Mouse (Mus musculus): ENCODE measurements around the gene Tuba3a. TPM values are rescaled to one million over a fixed set of nuclear protein-coding genes. Genes with fewer than 3 reads are reported as not detected.

Tuba3a gene
- not detected for total RNA-seq (2021)
- long read RNA-seq, experiment 1, result 0 reads
- long read RNA-seq, experiment 2, result 0 reads

DNA sequence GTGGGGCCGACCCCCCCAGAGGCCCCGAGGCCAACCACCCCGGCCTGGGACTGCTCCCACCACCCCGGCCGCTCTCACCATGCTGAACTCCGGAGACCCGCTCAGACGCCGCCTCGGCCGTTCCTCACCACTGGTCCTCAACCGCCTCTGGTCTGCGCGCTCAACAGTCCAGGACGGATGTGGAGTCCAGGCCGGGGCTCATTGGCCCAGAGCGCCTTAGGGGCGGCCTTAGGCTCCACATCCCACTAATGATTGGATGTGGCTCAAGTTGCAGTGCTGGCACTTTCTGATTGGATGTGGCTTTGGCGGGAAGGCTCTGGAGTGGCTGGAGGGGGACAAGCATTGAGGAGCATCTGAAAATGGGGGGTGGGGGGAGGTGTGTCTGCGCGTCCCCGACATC is at the start of gene Tuba3a:
TSS of gene Tuba3a (minus strand) at position 153 of the 400 bp plus-strand sequence.
- no peak for DNase-seq

DNA sequence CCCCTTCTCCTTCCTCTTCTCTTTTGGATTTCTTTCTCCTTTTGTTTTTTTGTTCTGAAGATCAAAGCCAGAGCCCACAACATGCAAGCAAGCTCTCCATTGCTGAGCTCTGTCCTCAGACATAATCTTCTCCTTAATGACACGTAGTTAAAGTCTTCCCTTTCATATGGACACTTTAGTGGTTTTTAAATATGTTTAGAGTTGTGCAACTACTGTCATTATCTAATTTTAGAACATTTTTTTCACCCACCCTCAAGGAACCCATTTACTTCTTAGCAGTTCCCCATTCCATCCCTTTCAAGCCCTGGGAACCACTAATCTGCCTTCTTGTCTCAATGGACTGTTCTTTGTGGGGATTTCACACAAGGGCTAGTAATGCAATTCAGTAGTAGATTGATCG is 48.5 kb upstream of the Tuba3a start:
- DNase-seq, result no peak

DNA sequence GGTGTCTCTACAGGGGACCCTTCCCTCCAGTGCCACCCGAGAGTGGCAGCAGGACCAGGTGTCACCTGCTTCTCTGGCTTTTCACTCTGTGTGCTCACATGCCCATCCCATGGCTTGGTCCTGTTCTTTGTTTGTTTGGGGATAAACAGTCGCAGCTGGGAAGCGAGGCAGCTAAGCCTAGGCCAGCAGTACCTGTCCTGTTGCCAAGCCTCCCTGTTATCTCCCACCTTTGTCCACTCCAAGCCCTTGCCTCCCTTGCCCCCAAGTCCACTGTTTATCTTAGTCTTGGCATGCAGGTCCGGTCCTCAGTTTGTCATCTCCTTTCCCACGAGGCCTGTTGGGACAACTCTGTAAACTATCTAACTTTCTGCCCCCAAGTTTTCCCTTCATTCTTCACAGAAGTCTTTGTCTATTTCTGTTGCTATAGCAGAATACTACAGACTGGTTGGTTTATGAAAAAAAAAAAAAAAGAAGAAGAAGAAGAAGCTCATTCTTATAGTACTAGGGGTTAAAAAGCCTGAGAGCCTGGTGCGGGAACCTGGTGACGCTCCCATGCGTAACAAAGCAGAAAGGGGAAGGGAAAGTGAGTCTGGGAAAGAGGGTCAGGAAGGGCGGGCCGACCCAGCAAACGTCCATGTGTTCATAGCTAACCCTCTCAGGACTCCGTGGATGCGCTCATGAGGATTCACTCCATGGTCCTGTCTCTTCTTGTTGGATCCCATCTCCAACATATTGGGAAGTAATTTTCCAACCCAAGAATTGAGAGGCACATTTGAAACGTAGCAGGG is 47.5 kb upstream of the Tuba3a start:
- no peak for DNase-seq

DNA sequence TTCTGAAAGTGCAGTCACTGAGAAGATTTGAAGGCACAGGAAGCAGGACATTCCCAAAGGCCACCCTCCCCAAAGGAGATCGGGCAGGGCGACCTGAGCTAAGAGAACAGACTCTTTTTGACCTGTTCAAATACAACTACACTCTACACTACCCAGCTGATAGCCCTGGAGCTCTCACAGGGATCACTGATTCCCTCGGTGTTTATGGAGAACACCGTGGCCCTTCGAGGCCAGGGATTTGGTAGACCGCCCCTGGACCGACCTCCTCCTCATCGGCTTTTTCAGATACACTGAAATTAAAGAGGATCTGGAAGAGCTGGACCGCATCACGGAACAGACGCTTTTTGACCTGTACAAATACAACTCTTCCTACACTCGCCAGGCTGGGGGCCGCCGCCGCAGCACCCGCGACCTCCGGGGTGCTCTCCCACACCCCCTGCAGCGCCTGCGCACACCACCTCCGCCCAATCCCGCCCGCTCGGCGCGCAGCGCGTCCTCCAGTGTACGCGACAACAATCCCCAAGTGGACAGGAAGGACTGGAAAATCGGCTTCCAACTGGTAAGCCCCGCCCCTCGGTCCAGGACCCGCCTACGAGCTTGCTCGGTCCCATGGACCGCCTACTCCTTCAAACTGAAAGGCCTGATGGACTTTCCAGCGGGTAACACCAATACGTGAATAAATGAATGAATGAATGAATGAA is 44.9 kb upstream of the Tuba3a start:
- DNase-seq, result peak; percentile 97 to 98

DNA sequence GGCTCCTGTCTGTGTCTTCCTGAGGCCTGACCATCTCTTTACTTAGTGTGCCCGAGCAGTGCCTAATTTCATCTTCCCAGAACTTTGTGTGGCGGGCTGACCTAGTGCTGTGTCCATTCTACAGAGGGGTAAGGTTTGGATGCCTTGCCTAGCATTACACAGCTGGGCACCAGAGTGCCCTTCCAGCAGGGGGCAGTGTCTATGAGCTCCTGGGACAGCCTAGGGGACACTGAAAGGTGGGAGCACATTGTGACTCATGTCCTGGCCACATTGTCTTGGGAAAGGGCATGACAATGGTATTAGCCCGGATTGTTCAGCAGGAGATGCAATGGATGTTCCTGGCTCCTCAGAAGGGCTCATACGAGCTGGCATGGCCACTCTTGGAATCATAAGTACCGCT is 42.4 kb upstream of the Tuba3a start:
- DNase-seq, result peak; percentile 75 to 79

DNA sequence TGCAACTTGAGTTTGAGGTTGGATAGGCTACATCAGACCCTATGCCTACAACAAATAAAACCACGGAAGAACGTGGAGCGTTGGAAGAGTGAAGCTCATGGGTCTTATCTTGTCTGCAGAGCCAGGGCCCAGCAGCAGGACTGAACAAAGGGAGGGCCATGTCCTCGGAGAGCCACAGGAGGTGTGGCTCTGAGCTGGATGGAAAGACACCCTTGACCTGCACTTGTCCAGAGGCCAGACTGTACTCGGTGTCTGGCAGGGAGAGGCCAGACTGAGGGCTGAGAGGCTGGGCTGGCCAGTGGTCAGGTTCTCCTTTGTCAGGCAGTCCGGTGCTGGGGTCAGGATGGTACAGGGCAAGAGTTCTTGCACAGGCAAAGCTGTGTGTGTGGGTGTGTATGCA is 39.5 kb upstream of the Tuba3a start:
- peak; percentile 59 for DNase-seq

DNA sequence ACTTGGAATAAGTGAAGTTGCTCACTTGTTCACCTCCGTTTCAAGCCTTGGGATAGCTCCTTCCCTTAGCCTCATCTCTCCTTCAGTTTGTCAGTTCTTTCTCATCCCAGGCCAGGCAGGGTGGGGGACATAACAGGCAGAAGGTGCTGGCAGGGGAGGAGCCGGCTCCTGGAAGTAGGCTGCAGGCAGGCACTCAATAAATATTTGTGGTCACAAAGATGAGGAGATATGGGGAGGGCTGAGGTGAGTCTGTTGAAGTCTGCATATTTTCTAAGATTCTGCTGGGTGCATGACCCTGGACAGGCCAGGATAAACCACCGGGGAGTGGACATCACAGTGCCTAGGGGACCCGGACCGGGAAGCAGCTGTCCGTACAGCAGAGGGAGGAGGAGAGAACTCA is 37.7 kb upstream of the Tuba3a start:
- DNase-seq, result no peak

DNA sequence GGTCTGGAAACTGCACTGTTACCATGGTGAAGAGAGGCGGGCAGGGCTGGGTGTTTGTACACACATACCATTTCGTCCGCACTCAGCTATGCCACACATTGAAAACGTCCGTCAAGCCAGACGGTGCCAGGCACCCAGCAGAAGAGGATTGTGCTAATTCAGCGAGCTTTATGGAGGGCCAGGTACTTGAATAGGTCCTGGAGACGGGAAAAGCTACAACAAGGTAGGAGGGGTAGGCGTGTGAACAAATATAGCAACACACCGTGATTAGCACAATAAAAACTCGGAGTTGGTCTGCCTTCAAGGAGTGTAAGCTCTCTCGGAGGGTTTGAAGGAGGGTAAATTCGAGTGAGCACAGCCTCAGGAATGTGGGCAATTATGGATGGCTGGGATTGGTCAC is 37.0 kb upstream of the Tuba3a start:
- no peak for DNase-seq

DNA sequence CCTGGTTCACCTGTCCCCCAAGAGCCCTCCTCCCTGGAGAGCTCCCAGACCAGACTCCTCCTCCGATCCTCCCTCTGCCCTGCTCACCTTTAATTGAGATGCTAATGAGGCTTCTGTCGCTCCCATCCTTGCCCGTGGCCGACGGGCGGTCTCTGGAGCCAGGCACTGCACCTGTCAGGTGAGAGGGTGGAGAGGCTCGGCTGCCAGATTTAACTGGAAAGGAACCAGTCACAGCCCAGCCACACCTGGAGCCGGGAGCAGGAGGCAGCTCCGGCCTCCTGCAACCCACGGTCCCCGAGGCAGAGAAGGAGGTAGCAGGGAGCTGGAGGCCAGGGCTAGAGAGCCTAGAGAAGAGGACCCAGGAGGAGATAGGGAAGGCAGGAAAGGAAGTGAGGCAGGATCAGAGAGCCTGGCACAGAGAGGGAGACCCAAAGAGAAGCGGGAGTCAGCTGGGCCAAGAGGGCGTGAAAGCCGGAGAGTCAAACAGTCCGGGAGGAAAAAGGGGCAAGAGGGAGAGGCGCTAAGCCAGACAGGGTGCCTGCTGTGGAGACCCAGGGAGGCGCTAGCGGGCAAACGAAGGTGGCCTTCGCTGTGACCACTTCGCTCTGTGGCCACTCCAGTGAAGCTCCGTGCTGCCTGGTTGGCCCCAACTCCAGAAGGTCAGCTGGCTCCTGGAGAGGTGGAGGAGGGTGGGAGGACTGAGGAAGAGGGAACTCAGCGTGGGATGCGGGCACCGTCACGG is 35.4 kb upstream of the Tuba3a start:
- no peak for DNase-seq

DNA sequence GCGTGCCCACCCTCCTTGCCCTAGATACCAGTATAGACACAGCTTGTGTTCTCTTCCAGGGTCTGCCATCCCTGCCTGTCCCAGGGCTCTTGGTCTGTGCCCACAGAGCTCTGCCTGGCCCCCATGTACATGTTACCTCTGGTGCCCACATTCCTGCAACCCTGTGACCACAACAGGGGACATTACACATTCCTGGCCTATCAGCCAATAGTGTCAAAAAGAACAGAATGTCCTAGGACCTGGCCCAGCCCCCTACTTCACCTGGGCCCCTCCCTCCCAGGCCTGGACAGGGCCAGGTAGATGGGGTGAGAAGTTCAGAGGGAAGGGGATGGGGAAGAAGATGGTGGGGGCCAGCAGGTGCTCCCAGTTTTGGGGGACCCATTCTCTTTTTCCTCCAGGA is 34.5 kb upstream of the Tuba3a start, which contains the start of gene Scnn1a:
TSS of gene Scnn1a (plus strand) at position 337 of the 400 bp plus-strand sequence.
- no peak for DNase-seq

DNA sequence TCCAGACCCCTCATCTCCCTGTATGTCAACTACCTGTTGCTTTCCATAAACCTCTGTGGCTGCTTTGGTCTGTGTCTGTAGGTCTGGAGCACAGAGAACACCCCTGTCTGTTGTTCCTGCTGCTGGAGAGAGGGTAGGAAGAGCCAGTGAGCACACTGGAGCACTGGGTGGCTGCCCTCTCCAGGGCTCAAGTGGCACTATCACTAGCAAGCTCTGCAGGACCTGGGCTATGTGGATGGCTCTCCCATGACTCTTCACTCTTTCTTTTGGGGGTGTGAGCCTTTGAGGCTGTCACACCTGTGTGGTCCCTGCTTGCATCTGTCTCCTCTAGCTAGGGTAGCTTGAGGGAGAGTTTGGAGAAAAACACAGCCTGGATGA is 34.1 kb upstream of the Tuba3a start:
- no peak for DNase-seq

DNA sequence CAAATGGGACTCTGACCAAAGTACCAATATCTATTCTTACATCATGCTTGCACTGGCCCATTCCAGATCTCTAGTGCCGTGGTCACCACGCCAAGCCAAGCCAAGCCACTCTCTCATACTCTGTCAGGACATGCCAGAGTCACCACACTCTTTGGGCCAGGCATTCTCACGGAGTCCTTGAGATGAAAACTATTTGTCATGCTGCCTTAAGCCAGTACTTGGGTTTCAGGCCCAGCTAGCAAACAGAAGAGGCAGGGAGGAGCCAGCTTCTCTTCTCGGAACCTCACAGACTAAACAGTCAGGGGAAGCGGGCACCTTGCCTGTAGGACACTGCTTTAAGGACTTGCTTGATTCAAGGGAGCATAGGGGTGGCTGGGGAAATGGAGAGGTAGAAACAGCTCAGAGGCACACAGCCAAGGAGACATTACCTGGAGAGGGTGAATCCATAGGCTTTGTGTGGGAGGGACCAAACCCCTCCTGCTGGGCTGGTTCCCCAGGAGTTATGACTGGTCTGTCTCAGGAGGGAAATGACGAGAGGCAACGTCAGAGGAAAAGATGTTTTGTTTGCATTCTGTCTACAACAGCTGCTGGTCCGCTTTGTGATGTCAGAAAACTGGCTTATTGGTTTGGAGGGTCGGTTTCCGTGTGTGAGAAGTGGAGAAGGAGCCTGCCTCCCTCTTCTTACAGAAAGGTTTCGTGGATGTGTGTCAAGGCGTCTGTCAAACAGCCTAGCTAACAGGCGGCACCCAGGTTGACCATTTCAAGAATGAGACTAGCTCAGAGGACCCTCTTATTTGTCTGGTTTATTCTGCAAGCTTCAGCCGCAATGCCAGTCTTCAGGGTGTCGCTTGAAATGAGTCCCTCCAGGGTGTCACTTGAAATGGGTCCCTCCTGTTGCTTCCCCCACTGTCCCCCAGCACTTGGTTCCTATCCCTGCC is 33.4 kb upstream of the Tuba3a start:
- DNase-seq, result peak; percentile 70 to 80

DNA sequence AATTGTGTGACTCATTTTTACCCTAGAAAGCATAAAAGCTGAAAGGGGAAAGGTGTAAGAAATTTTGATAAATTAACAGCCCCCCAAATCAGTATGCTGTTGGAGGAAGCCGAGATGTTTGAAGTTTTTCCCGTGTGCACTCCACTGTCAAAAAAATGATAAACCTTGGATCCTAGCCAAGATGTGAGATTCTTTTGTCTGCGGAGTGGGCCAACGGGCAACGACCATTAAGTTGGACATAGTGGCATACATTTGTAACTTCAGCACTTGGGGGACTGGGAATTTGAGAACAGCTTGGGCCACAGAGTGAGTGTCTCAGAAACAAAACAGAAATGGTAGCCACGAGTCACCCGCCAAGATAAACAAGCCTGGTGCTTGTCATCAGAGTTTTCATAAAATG is 31.2 kb upstream of the Tuba3a start:
- no peak for DNase-seq

DNA sequence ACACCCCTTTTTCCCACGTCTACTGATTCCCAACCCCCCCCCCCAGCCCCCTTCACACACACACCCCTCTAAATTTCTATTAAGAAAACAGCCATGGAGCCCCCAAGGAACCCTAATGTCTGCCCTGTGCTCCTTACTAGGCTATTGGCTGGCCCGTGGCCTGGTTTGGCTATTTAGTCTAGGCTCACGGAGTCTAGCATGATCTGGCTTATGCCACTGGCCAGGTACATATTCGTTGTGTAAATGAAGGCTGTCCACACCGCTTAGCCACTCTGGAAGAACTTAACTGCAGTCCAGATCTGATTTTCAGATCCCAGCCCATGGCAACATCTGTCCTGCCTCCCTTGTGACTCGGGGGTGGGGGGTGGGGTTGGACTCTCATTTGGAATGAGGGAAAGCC is 28.9 kb upstream of the Tuba3a start:
- DNase-seq, result no peak

DNA sequence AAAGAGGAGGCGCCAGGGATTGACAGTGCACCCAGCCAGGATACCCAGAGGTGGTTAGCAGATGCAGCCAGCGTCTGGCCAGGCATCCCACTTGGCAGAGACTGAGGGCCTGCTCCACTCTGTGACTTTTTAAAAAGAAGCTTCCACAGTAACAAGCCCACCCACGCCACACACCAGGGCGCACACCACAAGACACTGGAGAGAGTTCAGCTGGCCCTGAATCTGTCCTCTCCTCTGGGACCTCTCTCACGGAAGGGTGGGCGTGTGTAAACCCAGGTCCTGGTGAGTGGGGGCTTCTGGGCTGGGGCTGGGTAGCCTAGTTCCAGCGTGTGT is 28.4 kb upstream of the Tuba3a start:
- no peak for DNase-seq

DNA sequence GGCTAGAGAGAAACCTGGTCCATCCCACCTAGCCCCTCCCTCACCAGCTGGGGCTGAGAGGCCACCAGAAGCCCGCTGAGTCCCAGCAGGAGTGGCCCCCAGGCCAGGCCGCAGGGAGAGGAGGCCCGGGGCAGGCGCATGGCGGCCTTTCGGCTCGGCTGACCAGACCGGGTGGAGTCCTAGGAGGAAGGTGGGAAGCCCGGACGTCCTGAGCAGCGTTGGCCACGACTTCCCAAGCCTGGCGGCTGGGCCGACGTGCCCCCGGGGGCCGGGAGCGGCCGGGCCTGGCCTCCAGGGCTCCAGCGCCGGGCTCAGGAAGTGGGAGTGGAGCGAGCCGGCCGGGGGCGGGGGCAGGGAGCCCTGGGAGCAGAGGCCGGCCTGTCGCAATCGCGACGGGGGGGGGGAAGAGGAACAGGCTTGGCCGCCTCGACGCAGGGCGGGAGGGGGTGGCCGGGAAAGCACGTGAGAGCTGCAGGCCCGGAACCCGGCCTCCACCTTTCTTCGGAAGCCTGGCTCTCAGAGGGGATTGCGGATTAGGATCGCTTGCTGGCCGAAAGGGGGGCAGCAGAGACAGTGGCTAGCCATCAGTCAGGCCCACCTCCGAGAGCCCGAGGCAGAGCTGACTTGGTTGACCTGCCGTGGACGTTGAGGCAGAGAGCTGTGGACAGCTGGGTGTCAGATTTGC is 27.8 kb upstream of the Tuba3a start, which contains the start of gene Ltbr:
TSS of gene Ltbr (minus strand) at position 340 of the 685 bp plus-strand sequence.
- peak; percentile 94 to 98 for DNase-seq

DNA sequence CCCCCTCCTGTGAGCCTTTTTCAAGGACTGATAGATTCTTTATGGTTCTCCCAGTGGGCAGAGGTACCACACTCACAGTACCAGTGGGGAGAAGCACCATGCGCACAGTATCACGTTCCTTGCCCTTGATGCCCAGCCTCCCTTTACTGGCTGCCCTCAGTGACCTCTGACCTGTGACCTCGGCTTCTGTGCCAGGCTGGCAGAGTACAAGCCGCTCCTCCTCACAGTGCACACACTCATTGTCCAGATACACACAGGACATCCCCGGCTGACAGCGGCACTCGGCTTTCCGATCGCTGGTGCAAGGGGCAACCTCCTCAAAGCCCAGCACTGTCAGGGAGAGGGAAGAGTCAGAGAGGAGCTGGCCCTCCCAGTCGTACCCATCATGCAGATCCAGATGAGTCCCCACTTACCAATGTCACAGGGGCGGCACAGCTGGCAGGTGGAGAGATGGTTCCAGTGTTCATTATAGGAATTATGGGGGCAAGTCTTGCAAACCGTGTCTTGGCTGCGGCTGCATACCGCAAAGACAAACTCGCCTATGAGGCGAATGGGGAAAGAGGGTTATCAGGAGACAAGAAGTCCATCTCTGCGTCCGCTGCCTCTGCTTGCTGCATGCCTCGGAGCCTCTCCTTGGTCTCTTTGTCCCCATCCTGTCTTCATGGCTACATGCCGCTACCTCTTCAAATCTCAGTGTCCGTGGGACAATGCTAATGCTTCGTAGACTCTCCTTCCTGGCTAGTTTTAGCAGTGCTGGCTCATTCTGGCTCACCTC is 26.9 kb upstream of the Tuba3a start:
- peak; percentile 33 to 52 for DNase-seq

DNA sequence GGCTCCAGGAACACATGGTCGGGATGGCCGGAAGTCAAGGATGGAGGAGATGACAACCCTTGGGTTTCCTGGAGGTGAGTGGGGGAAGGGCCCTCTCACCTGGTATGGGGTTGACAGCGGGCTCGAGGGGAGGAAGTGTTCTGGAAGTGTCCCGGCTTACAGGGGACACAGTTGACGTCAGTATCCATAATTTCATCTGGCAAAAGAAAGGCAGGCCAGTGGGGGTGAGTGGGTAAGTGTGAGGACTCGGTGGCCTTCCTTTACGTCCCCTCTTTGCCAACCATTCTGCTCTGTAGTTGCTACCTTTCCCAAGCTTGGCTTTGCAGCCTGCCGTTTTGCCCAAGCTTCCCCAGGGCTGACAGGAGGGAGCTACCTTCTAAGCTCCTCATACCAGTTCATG is 26.3 kb upstream of the Tuba3a start:
- DNase-seq, result no peak

DNA sequence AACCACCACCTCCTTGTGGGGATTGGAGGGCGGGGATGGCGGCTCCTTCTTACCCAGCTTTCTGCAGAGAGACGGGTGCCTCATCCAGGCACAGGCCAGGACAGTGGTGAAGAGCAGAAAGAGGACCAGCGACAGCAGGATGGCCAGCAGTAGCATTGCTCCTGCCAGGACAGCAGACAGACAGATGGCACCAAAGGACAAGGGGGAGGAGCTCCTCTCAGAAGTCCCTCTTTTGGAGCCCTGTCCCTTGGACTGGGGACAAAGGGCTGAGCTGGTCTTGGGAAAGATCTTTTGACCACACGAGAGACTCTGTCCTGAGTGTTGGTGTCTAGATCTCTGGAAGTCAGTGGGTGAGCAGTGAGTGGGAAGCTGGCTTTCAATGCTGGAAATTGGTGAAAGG is 23.6 kb upstream of the Tuba3a start:
- DNase-seq, result no peak

DNA sequence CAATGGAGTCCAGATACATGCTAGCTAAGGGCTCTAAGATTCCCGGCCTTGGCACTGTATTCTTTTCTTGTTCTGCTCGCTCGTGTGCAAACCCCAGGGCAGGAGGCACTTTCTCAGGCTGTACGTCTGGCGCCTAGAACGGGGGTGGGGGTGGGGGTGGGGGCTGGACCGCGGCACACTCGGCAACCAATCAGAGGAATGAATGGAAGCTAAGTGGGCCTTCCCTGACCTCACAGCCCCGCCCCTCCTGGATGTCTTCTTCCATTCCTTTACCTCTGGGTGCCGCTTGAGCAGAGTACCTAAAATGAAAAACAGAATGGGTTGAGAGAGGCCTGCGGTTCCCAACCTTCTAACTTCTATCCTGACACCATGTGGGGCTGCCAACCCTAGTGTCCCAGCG is 23.1 kb upstream of the Tuba3a start:
- no peak for DNase-seq

Data from adrenal gland, postnatal 36 days (tissue).